Mouse (Mus musculus) urinary bladder, adult 2 months (tissue): ENCODE measurements around the gene Zfp827. TPM values are rescaled to one million over a fixed set of nuclear protein-coding genes. Genes with fewer than 3 reads are reported as not detected.

Source experiments
- DNase-seq: peaks from one replicate; pipeline ENCODE4 v3.0.0; 2022; ENCODE audit warnings: low spot score
- polyA plus RNA-seq: library from polyadenylated mRNA; depleted of rRNA; stranded (reverse); fragments of >200 nt; gene quantifications from 2 replicates; pipeline ENCODE4 v1.2.3, GENCODE M21; 2012; rRNA removed

Zfp827 gene
- polyA plus RNA-seq = 16.4 and 22.5 TPM in 2 replicates

DNA sequence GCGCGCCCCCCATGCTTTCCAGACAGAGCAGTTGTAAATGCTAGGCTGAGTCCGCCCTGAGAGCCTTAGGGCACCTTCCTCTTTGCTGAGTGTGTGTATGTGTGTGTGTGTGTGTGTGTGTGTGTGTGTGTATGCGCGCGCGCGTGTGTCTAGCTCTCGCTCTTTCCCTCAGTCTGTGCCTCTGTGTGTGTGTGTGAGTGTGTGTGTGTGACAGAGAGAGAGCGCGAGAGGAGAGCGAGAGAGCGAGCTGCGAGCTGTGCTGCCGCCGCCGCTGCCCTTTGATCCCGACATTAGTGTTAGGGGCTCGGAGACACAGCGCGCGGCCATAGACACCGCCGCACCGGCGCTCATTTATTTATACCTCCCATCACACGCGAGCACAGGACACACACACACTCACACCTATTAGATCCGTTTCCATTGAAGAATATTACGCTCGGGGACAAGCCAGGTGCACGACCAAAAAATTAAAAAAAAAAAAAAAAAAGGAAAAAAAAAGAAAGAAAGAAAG lies at the start of gene Zfp827:
Zfp827 (plus strand) TSS at position 461 of the 511 bp plus-strand sequence.
- peak; percentile 61 for DNase-seq

- no peak for DNase-seq
These were observed 23.9 kb upstream of the Zfp827 start for GRCm38 (mm10) chr8:79004341-79004740.

DNA sequence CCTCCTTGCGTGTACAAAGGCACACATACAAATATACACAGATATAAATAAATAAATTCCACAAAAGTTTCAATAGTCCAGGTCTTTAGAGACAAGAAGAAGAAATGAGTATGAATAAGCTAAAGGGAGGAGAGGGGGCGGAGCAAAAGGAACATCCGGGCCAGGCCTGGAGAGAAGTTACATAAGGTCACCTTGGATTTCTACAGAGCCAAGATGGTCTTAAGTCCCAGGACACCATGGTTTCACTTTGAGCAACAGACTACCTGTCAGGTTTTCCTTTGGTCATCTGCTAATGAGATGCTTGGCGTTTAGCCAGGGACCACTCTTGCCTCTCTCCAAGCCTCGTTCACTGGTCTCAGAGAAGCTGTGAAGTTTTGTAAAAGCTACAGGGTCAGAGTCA lies 13.2 kb upstream of the Zfp827 start:
- no peak for DNase-seq

GRCm38 (mm10) chr8:79016076-79016475 lies 12.2 kb upstream of the Zfp827 start:
- no peak for DNase-seq

GRCm38 (mm10) chr8:79016583-79016982 lies 11.7 kb upstream of the Zfp827 start:
- no peak for DNase-seq

DNA sequence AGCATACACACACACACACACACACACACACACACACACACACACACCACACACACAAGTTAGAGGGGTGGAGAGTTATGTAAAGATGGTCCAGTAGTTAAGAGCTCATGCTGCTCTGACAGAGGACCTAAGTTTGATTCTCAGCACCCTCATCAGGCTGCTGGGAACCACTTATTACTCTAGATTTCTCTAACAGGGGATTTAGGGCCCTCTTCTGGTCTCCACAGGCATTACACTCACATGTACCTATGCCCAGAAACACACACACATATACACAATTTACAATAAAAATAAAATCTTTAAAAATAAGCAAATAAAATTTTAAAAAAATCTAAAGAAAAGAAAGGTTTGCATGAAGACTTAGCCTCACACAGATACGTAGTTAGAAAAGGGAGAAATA lies 4.3 kb upstream of the Zfp827 start:
- no peak for DNase-seq

- DNase-seq = no peak
These were observed 918 bp upstream of the Zfp827 start for GRCm38 (mm10) chr8:79027319-79027718.

DNA sequence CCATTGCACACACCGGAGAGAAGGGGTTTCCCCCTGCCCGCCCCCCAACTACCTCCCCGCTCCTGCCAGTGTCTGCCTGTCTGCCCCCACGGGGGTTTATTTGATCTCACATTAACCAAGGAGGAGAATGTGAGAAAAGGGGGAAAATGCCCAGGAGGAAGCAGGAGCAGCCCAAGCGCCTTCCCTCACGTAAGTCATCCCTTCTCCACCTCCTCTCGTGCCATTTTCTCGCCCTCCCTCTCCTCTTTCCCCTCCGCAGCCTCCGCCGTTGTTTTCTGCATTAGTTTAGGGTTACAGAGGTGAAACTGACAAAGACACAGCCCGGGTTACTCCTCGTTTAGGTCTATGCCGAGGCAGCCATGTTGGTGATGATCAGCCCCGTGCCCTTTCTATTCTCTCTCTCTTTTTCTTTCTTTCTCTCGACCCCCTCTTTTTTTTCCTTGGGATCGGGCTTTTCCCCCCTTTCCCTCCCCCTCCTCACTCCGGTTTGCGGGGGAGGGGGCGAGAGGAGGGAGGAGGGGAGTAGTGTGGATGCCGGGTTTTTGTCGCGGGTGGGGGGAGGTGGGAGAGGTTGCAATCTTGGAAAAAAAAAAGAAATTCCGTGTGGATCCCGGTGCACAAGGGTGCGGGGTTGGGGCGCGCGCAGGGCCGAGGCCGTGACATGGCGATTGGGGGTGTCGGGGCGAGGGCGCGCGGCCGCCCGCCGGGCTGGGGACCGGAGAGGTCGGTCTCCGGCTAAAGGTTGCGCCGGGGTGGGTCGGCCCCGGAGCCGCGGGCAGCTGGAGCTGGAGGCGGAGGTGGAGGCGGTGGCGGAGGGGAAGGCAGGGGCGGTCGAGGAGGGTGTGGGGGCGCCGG lies 531 bp downstream of the Zfp827 start:
- peak; percentile 49 for DNase-seq

- peak; percentile 79 for DNase-seq
These were observed 1.4 kb downstream of the Zfp827 start for GRCm38 (mm10) chr8:79029396-79030325.

DNA sequence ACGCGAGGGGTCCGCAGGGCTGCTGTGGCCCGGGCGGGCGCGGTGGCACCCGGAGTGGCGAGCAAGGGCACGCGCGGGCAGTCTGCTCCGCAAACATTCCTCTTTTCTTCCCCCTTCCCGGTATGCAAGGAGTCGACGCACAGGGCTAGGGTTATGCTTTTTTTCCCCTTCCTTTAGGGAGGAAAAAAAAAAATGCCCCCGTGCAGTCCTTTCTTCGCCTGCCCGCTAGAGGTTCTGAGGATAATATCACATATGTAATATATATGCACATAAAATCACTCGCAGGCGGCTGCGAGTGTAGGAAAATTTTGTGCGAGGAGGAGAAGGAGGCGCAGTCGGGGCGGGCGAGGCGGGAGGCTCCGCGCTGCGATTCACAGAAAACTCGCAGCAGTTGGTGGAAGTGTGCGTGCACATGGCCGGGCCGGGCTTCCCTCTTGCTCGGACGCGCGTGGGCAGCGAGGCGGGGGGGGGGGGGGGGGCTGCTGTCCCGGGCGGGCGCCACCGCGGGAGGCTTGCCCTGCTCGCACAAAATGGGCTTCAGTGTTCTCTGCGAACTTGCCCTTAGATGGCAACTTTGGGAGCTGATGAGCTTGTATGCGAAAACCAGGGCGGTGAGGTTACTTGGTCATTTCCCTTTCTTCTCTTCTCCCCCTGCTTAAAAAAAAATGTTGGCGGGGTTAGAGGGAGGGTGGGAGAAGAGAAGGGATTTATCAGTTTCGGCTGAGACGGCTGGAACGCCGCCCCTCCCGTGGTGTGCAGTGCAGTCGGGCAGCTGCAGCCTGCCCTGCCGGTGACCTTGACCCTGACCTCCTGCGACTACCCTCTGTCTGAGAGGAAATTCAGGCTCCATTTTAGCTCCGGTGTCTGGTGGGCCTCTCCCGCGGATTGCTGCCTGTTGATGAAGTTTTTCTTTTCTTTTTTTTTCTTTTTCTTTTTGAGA lies 2.4 kb downstream of the Zfp827 start:
- peak; percentile 44 for DNase-seq

GRCm38 (mm10) chr8:79037532-79037931 lies 9.3 kb downstream of the Zfp827 start:
- no peak for DNase-seq

GRCm38 (mm10) chr8:79037991-79038390 lies 9.8 kb downstream of the Zfp827 start:
- no peak for DNase-seq

- no peak for DNase-seq
These were observed 13.2 kb downstream of the Zfp827 start for GRCm38 (mm10) chr8:79041429-79041828.

DNA sequence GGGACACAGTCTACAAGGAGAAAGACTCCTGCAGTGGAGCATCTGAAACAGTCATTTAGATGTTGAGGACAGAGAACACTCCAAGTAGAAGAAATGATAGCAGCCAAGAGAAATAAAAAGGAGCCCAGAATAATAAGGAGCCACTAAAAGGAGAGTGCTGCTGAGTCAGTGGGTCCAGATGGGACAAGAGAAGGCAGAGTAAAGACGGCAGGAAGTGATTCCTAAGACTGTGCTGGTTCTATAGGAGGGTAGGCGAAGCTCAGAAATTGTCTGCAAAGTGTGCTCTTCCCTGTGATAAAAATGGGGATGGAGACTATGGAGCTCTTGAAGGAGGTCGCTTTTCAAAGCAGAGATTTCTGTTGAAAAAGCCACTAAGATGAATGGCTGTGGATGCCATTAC lies 14.0 kb downstream of the Zfp827 start:
- no peak for DNase-seq

DNA sequence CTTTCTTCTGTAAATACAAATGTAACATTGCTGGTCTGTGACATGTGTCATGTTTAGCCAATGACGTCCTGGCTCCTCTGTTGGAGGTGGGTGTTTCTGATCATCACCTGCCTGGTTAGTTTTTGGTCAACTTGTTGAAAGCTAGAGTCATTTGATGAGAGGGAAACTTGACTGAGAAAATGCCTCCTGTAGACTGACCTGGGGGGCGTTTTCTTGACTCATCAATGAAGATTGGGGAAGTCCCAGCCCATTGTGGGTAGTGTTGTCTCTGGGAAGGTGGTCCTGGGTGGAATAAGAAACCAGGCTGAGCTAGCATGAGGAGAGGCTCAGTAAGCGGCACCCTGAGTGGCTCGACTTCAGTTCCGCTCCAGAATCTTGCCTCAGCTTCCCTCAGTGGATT lies 16.4 kb downstream of the Zfp827 start:
- DNase-seq = no peak

DNA sequence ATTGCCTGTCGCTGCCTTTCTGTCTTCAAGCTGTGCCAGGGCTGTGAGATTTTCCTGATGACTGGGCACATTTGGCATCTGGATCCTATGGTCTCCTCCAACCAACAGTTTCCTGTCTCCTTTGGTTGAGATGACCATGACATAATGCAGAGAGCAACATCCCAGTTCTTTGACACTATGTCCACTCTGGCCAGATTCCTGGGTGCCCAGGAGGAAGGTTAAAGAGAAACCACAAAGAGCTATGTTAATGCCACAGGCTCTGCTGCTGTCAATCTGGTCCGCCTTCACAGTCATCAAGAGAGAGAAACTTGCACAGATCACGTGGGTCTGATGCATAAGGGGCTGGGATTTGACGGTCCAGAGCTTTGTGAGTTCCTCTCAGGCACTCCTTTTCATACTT lies 18.4 kb downstream of the Zfp827 start:
- no peak for DNase-seq

GRCm38 (mm10) chr8:79048388-79049005 lies 20.3 kb downstream of the Zfp827 start:
- no peak for DNase-seq

- no peak for DNase-seq
These were observed 26.0 kb downstream of the Zfp827 start for GRCm38 (mm10) chr8:79054222-79054621.

GRCm38 (mm10) chr8:79057179-79057578 lies 28.9 kb downstream of the Zfp827 start:
- DNase-seq = no peak

- DNase-seq = no peak
These were observed 31.1 kb downstream of the Zfp827 start for GRCm38 (mm10) chr8:79059361-79059760.
